Mouse (Mus musculus) limb, embryonic 12.5 days (tissue): ENCODE data around the gene Drd5. TPM values are rescaled to one million over a fixed set of nuclear protein-coding genes. Genes with fewer than 3 reads are reported as not detected.

ENCODE experiments used
- ATAC-seq: fragments of 200-750 bp; cut with Nextera tagmentation; 2 replicates; pipeline ENCODE4 v1.8.0; 2017; ENCODE audit warnings: low read depth, moderate TSS enrichment; ENCODE audit not compliant: insufficient number of reproducible peaks, insufficient read depth, low FRiP score, low TSS enrichment
- H3K27ac ChIP-seq: fragments of 300-500 bp; sonication (generic); 2 replicates; pipeline ENCODE4 v1.5.1; 2016; ENCODE audit warnings: mild to moderate bottlenecking, moderate library complexity
- H3K27me3 ChIP-seq: fragments of 300-500 bp; sonication (generic); 2 replicates; pipeline ENCODE4 v1.6.1; 2016; ENCODE audit warnings: mild to moderate bottlenecking, moderate library complexity
- H3K36me3 ChIP-seq: fragments of 300-500 bp; sonication (generic); 2 replicates; pipeline ENCODE4 v1.6.1; 2016; ENCODE audit warnings: mild to moderate bottlenecking, moderate library complexity
- H3K4me1 ChIP-seq: fragments of 300-500 bp; sonication (generic); replicated peaks from 2 replicates; pipeline ENCODE4 v1.6.1; 2016
- H3K4me2 ChIP-seq: fragments of 300-500 bp; sonication (generic); 2 replicates; pipeline ENCODE4 v1.6.1; 2016; ENCODE audit warnings: mild to moderate bottlenecking, moderate library complexity
- H3K4me3 ChIP-seq: fragments of 300-500 bp; sonication (generic); replicated peaks from 2 replicates; pipeline ENCODE4 v1.5.1; 2016; ENCODE audit warnings: mild to moderate bottlenecking
- H3K9ac ChIP-seq: fragments of 300-500 bp; sonication (generic); replicated peaks from 2 replicates; pipeline ENCODE4 v1.6.1; 2016; ENCODE audit warnings: mild to moderate bottlenecking, moderate library complexity
- H3K9me3 ChIP-seq: fragments of 300-500 bp; sonication (generic); 2 replicates; pipeline ENCODE4 v1.6.1; 2016; ENCODE audit warnings: mild to moderate bottlenecking, moderate library complexity
- WGBS: fragments of 180-500 bp; shearing (Covaris S2); methylation state at CpG from one replicate; pipeline ENCODE4 v1.1.7; 2016; 5-methylcytosine and 5-hydroxymethylcytosine counted together
- polyA plus RNA-seq: library from polyadenylated mRNA; unstranded; fragments of >200 nt; fragmentation: Nextera tagmentation; extraction: Ambion mirVana; gene quantifications from 2 replicates; pipeline ENCODE4 v1.2.1, GENCODE M21; 2016

Gene Drd5
- not detected in 2 replicates for polyA plus RNA-seq

GRCm38 (mm10) chr5:38318966-38319786 lies at the start of gene Drd5:
Gene Drd5 (plus strand): TSS chr5:38319367.
- Histone ChIP-seq H3K27me3 (peaks cover 71% of the 10 kb centered on the region), H3K4me3 (peak within 1 kb of the TSS; percentile 48), H3K4me2 (peak within 1 kb of the TSS; percentile 84), H3K9me3 (no peaks in the 10 kb centered on the region), H3K9ac (peak within 1 kb of the TSS; percentile 59), H3K36me3 (no peaks in the 10 kb centered on the region), H3K27ac (no peak within 1 kb of the TSS), H3K4me1 (peaks cover 5% of the 10 kb centered on the region)
- 0 out of 2 replicates have a peak, but pooled peaks have one; percentile 20 for ATAC-seq
- WGBS = 2% methylated on average over 67 of the region's 67 CpGs

- H3K4me1 ChIP-seq = no peaks in the 10 kb centered on the region
- 81% methylated on average over 3 of the region's 3 CpGs for WGBS
- no peak overlapping the region for H3K9ac ChIP-seq
- peaks cover 29% of the 10 kb centered on the region for H3K27me3 ChIP-seq
- no peak for ATAC-seq
- no peaks in the 10 kb centered on the region for H3K9me3 ChIP-seq
- H3K36me3 ChIP-seq = peaks cover 48% of the 10 kb centered on the region
- no peak overlapping the region for H3K4me2 ChIP-seq
- H3K4me3 ChIP-seq = no peak overlapping the region
- no peak overlapping the region for H3K27ac ChIP-seq
Observed at GRCm38 (mm10) chr5:38270942-38271341, 48.2 kb upstream of the Drd5 start.

DNA sequence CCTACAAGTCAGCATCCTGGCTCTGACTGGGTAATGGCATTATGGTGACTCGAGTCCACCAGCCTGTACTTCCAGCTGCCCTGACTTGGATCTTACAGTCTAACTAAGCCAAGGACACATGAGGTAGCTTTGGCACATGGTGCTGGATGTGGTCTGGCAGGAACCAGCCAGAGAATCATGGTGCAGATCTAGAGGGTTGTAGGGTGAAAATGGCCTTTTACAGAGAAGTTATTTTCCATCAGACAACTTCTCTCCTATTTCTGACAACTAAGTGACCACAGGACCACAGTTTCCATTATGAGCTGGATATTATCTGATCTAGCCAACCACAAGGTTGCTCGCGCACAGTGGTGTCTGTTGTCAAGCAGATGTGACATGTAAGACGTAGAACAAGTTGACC lies 45.3 kb upstream of the Drd5 start:
- Histone ChIP-seq H3K27me3 (peaks cover 57% of the 10 kb centered on the region), H3K36me3 (peaks cover 27% of the 10 kb centered on the region), H3K4me1 (peaks cover 17% of the 10 kb centered on the region), H3K4me3 (no peak overlapping the region), H3K4me2 (no peak overlapping the region), H3K9ac (no peak overlapping the region), H3K9me3 (no peaks in the 10 kb centered on the region), H3K27ac (no peak overlapping the region)
- no peak for ATAC-seq
- 89% methylated on average over 4 of the region's 4 CpGs for WGBS

GRCm38 (mm10) chr5:38275771-38276170 lies 43.4 kb upstream of the Drd5 start, which contains the start of gene Otop1:
Gene Otop1 (plus strand): TSS chr5:38275972.
- Histone ChIP-seq H3K9ac (no peak within 1 kb of the TSS), H3K36me3 (peaks cover 10% of the 10 kb centered on the region), H3K27me3 (peaks cover 68% of the 10 kb centered on the region), H3K27ac (no peak within 1 kb of the TSS), H3K4me1 (peaks cover 17% of the 10 kb centered on the region), H3K4me3 (peak within 1 kb of the TSS; percentile 39), H3K4me2 (peak within 1 kb of the TSS; percentile 56), H3K9me3 (no peaks in the 10 kb centered on the region)
- ATAC-seq = no peak
- 8% methylated on average over 4 of the region's 4 CpGs for WGBS

DNA sequence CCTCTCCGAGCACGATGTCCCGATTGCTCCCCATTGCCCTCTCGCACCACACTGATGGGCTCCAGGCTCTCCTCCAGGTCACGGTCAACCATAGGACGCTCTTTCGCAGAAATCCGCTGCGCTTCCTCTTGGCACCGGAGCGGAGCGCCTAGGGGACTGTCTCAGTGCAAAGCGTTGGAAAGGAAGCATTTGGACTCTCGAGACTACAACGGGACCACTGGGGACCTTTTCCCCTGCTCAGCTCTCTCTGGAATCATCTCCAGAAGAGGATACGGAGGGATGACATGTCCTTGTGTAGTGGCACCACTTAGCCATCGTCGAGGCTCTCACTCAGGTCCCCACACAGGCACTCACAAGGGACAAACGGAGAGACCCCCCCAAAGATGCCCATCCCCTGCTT lies 42.7 kb upstream of the Drd5 start:
- Histone ChIP-seq H3K36me3 (peaks cover 3% of the 10 kb centered on the region), H3K9ac (no peak overlapping the region), H3K4me1 (peaks cover 17% of the 10 kb centered on the region), H3K4me2 (peak overlapping the region; percentile 56), H3K27ac (no peak overlapping the region), H3K4me3 (peak overlapping the region; percentile 39), H3K27me3 (peaks cover 69% of the 10 kb centered on the region), H3K9me3 (no peaks in the 10 kb centered on the region)
- no peak for ATAC-seq
- 2% methylated on average over 19 of the region's 19 CpGs for WGBS

- peak overlapping the region; percentile 56 for H3K4me2 ChIP-seq
- peaks cover 69% of the 10 kb centered on the region for H3K27me3 ChIP-seq
- H3K36me3 ChIP-seq = no peaks in the 10 kb centered on the region
- H3K4me1 ChIP-seq = peaks cover 17% of the 10 kb centered on the region
- no peaks in the 10 kb centered on the region for H3K9me3 ChIP-seq
- ATAC-seq = no peak
- 1% methylated on average over 56 of the region's 65 CpGs for WGBS
- H3K9ac ChIP-seq = peak overlapping the region; percentile 38
- no peak overlapping the region for H3K27ac ChIP-seq
- peak overlapping the region; percentile 39 for H3K4me3 ChIP-seq
Observed at GRCm38 (mm10) chr5:38277098-38277866, 41.9 kb upstream of the Drd5 start.

- WGBS = 20% methylated on average over 12 of the region's 12 CpGs
- Histone ChIP-seq H3K4me3 (peak overlapping the region; percentile 39; the same call in 1 of the 2 replicates), H3K36me3 (no peaks in the 10 kb centered on the region), H3K27ac (no peak overlapping the region), H3K4me2 (peak overlapping the region; percentile 56), H3K9me3 (no peaks in the 10 kb centered on the region), H3K9ac (no peak overlapping the region), H3K27me3 (peaks cover 69% of the 10 kb centered on the region), H3K4me1 (peaks cover 17% of the 10 kb centered on the region)
- no peak for ATAC-seq
Observed at GRCm38 (mm10) chr5:38277936-38278600, 41.1 kb upstream of the Drd5 start.

DNA sequence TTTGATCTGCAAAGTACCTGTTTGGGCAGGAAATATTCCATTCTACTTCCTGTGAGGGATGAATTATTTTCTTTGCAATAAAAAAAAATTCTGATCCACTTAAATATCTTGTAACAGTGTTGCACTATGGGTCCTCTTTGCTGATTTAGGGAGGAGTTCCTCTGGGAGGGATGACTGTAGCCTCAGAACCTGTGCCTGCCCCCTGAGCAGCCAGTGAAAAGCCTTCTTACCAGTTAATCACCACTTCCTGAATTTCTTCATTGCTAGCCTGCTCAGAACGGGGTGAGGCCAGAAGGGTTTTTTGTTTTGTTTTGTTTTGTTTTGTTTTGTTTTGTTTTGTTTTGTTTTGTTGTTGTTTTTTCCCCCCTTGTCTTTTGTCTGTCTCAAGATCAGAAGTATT lies 39.1 kb upstream of the Drd5 start:
- Histone ChIP-seq H3K36me3 (no peaks in the 10 kb centered on the region), H3K9ac (no peak overlapping the region), H3K27me3 (peaks cover 49% of the 10 kb centered on the region), H3K4me2 (no peak overlapping the region), H3K4me1 (peaks cover 17% of the 10 kb centered on the region), H3K4me3 (no peak overlapping the region), H3K9me3 (no peaks in the 10 kb centered on the region), H3K27ac (no peak overlapping the region)
- 38% methylated on average over 1 of the region's 1 CpGs for WGBS
- no peak for ATAC-seq

DNA sequence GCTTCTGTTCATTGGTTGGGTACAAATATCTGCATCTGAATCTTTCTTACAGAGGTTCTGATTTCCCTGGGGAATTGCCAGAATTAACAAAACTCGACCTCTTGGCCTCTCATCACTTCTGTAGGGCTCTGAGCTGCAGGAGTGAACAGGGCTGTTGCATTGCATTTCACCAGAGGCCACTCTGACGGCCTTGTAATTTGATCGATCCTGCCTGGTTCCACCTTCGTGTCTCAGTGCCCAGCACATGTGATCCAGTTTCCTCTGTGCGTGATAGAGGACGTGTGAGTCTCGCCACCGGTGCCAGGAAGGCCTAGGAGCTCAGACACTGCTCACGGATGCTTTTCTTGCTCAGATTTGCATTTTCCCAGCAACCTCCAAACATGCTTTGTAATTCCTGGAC lies 33.4 kb upstream of the Drd5 start:
- H3K27ac ChIP-seq = no peak overlapping the region
- H3K9ac ChIP-seq = no peak overlapping the region
- 0 out of 2 replicates have a peak, but pooled peaks cover 3% of the 10 kb centered on the region for H3K9me3 ChIP-seq
- peaks cover 1% of the 10 kb centered on the region; the same call in 1 of the 2 replicates for H3K27me3 ChIP-seq
- WGBS = 34% methylated on average over 9 of the region's 9 CpGs
- no peaks in the 10 kb centered on the region; the same call in 1 of the 2 replicates for H3K4me1 ChIP-seq
- no peaks in the 10 kb centered on the region for H3K36me3 ChIP-seq
- no peak overlapping the region for H3K4me3 ChIP-seq
- ATAC-seq = no peak
- no peak overlapping the region for H3K4me2 ChIP-seq

GRCm38 (mm10) chr5:38288476-38288875 lies 30.7 kb upstream of the Drd5 start:
- Histone ChIP-seq H3K4me1 (no peaks in the 10 kb centered on the region; the same call in 1 of the 2 replicates), H3K9me3 (0 out of 2 replicates have a peak, but pooled peaks cover 3% of the 10 kb centered on the region), H3K27ac (no peak overlapping the region), H3K36me3 (no peaks in the 10 kb centered on the region), H3K9ac (no peak overlapping the region), H3K27me3 (no peaks in the 10 kb centered on the region), H3K4me2 (no peak overlapping the region), H3K4me3 (no peak overlapping the region)
- no peak for ATAC-seq
- WGBS = 82% methylated on average over 3 of the region's 3 CpGs
